Mouse (Mus musculus) ovary, adult 18-20 months (tissue): ENCODE results near the gene Paqr6.
"Not testable (repeated sequence)": the region's sequence is repeated elsewhere in the genome, so short reads cannot be mapped to it uniquely, and the experiment has no call there.

Experiments
- DNase-seq: peaks from one replicate; pipeline ENCODE4 v3.0.0; 2022; ENCODE audit warnings: low spot score, mixed read lengths

Gene Paqr6

DNA sequence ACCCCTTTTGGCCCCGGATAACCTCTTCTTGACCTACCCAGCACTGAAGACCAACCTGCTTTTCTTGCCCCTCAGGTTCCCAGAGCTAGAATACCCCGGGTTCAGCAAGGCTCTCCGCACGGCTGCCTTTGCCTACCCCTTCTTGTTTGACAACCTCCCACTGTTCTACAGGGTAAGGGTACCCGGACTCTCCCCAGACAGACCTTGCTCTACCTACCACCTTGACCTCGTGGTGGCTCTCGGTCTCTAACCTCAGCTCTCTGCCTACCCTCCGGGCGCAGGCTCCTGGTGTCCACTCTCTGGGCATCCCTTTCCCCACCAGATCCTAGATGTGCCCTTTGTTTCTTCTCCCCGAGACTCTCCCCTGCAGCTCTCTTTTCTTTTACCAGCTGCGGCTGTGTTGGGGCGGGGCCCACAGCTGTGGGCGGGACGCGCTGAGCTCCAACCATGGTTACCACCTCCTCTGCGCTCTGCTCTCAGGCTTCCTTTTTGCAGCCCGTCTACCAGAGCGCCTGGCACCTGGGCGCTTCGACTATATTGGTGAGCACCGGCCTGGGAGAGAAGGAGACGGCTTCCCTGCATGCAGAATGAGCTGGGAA lies 2.5 kb downstream of the Paqr6 start:
- DNase-seq: not testable (repeated sequence)

DNA sequence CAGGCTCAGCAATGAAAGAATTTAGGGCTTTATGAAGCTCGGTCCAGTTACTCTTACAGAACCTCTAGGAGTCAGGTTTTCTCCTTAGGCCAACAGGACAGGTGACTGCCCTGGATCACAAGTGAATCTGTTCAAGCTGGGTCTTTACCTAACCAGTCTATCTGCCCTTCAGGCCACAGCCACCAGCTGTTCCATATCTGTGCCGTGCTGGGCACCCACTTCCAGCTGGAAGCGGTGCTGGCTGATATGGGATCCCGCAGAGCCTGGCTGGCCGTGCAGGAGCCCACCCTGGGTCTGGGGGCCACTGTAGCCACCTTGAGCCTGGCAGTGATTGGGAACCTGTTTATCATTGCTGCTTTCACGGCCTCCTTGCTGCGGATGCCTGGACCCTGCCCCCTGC lies 3.1 kb downstream of the Paqr6 start:
- DNase-seq: not testable (repeated sequence)

DNA sequence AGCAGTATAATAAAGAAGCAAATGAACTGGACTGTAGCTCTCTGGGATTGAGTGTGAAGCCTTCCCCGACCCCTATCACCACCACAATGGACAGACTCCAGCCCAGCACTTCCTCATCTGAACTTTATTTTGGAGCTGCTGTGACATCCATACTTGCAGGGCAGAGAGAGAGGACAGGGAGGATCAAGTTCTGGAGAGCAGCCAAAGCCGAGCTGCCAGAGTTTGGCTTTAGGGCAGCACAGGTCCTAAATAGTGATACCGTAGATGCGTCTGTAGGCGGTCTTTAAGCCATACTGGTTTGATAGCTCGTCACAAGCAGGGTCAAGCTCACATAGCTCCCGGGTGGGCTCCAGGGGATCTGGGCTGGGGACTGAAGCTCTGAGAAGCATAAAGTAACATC lies 4.1 kb downstream of the Paqr6 start:
- DNase-seq: not testable (repeated sequence)

DNA sequence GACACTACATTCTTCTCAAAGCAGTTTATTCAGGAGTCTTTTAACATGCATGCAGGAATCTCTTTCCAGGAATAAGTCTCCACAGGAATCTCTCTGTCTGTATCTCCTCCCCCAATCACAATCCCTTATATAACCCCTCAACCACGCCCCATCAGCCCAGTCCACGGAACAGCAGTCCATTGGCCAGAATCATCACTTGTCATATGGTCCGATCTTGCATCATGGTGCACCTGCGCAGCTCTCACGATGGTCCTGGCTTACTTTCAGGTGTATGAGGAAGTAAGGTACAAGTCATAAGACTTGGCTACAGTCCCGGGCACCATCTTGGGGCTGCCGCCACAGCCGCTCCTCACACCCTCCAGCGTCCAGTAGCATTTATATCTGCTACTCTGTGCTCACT lies 8.3 kb downstream of the Paqr6 start, which contains the start of gene Bglap3:
Gene Bglap3 (minus strand): TSS at position 101 of the 400 bp plus-strand sequence.
- DNase-seq: not testable (repeated sequence)

DNA sequence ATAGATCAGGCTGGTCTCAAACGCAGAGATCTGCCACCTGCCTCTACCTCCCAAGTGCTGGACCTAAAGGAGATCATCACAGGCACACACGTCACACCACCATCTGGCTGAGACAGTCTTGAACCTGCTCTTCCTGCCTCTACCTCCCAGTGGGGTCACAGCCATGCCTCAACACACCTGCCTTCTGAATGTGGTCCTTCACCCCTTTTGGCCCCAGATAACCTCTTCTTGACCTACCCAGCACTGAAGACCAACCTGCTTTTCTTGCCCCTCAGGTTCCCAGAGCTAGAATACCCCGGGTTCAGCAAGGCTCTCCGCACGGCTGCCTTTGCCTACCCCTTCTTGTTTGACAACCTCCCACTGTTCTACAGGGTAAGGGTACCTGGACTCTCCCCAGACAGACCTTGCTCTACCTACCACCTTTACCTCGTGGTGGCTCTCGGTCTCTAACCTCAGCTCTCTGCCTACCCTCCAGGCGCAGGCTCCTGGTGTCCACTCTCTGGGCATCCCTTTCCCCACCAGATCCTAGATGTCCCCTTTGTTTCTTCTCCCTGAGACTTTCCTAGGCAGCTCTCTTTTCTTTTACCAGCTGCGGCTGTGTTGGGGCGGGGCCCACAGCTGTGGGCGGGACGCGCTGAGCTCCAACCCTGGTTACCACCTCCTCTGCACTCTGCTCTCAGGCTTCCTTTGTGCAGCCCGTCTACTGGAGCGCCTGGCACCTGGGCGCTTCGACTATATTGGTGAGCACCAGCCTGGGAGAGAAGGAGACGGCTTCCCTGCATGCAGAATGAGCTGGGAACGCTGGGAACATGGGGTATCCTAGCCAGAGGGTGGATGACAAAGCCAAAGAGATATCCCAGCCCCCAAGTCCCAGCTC lies 11.6 kb downstream of the Paqr6 start:
- not testable (repeated sequence) for DNase-seq

DNA sequence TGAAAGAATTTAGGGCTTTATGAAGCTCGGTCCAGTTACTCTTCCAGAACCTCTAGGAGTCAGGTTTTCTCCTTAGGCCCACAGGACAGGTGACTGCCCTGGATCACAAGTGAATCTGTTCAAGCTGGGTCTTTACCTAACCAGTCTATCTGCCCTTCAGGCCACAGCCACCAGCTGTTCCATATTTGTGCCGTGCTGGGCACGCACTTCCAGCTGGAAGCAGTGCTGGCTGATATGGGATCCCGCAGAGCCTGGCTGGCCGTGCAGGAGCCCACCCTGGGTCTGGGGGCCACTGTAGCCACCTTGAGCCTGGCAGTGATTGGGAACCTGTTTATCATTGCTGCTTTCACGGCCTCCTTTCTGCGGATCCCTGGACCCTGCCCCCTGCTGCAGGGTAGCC lies 12.3 kb downstream of the Paqr6 start:
- DNase-seq: not testable (repeated sequence)

DNA sequence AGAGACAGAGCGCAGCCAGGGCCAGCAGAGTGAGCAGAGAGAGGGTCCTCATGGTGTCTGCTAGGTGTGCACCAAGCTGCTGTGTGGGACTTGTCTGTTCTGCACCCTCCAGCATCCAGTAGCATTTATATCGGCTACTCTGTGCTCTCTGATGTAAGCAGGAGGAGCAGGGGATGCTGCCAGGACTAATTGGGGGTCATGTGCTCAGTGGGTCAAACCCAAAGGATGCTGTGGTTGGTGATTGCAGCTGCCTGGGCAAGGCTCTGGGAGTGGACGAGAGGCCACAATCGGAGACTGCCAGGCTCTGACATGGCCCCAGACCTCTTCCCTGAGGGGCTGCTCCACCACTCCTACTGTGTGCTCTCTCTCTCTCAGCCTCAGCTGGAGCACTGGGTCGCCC lies 14.2 kb downstream of the Paqr6 start, which contains the start of gene Bglap2:
Gene Bglap2 (minus strand): TSS at position 101 of the 400 bp plus-strand sequence.
- DNase-seq: not testable (repeated sequence)

DNA sequence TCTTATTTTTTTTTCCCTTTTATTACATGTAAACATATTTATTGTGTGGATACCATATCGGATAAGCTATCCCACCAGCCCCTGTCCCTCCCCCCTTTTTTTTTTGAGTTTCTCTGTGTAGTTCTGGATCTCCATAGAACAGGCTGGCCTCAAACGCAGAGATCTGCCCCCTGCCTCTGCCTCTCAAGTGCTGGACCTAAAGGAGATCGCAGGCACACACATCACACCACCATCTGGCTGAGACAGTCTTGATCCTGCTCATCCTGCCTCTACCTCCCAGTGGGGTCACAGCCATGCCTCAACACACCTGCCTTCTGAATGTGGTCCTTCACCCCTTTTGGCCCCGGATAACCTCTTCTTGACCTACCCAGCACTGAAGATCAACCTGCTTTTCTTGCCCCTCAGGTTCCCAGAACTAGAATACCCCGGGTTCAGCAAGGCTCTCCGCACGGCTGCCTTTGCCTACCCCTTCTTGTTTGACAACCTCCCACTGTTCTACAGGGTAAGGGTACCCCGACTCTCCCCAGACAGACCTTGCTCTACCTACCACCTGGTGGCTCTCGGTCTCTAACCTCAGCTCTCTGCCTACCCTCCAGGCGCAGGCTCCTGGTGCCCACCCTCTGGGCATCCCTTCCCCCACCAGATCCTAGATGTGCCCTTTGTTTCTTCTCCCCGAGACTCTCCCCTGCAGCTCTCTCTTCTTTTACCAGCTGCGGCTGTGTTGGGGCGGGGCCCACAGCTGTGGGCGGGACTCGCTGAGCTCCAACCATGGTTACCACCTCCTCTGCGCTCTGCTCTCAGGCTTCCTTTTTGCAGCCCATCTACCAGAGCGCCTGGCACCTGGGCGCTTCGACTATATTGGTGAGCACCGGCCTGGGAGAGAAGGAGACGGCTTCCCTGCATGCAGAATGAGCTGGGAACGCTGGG lies 17.3 kb downstream of the Paqr6 start:
- not testable (repeated sequence) for DNase-seq

DNA sequence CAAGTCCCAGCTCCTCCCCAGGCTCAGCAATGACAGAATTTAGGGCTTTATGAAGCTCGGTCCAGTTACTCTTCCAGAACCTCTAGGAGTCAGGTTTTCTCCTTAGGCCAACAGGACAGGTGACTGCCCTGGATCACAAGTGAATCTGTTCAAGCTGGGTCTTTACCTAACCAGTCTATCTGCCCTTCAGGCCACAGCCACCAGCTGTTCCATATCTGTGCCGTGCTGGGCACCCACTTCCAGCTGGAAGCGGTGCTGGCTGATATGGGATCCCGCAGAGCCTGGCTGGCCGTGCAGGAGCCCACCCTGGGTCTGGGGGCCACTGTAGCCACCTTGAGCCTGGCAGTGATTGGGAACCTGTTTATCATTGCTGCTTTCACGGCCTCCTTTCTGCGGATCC lies 18.0 kb downstream of the Paqr6 start:
- not testable (repeated sequence) for DNase-seq

DNA sequence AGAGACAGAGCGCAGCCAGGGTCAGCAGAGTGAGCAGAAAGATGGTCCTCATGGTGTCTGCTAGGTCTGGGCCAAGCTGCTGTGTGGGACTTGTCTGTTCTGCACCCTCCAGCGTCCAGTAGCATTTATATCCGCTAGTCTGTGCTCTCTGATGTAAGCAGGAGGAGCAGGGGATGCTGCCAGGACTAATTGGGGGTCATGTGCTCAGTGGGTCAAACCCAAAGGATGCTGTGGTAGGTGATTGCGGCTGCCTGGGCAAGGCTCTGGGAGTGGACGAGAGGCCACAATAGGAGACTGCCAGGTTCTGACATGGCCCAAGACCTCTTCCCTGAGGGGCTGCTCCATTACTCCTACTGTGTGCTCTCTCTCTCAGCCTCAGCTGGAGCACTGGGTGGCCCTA lies 20.0 kb downstream of the Paqr6 start, which contains the start of gene Bglap:
Gene Bglap (minus strand): TSS at position 101 of the 400 bp plus-strand sequence.
- no peak for DNase-seq

DNA sequence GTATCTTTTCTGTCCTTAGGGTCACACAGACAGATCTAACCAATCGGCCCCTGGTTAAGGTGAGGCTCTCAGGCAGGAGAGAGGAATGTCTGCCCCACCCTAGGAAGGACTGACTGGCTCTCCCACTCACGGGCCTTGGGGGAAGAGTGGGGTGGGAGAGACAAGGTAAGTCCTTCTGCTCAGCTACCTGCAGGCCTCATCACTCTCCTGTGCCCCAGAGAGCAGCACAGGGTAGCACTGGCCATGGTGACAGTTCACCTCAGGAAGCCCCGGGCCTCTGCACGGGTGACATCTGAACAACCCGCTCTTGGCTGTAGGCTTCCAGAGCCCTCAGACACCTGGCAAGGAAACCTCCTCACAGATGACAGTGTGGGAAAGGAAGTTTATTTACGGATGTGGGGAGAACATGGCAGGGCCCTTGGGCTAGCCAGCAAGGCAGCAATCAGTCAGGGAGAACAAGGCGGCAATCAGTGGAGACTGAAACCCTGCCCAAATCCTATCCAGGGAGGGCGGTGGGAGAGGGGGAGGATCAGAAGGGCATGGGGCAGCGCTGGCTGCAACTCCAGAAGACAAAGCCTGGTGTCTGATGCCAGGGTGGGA lies 29.5 kb downstream of the Paqr6 start:
- no peak for DNase-seq

DNA sequence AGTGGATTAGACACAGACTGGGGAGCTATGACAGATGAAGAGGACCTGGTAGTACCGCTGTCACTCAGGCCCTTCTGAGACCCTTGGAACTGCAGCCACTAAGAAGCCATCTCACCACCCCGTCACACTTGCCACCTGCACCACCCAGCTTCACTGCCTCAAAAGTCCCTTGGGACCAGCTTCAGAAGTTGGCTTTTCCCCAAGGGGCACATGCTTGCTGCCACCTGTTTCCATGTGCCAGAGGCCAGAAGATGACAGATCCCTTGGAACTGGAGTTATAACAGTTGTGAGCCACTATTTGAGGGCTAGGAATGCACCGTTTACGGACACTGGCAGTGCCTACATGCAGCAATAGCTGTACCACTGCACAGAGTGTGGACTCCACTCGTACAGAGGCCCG lies 30.9 kb downstream of the Paqr6 start:
- DNase-seq: no peak

DNA sequence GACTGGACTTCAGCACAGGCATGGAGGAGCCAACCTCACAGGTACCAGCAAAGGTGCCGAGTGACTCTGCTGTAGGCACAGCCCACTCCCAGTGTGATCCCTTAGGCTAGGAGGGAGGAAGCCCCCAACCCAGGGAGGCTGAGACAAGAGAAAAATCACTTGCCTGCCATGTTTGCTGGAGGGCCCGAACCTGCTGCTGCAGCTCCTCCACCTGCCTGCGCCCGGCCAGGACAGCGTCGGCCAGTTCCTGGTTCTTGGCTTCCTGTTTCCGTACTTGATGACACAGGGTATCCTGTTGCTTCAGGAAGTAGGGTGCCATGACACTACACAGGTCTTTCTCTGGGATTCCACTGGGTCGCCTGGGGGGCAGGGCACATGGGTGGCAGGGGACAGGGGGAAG lies 31.4 kb downstream of the Paqr6 start:
- DNase-seq: no peak

DNA sequence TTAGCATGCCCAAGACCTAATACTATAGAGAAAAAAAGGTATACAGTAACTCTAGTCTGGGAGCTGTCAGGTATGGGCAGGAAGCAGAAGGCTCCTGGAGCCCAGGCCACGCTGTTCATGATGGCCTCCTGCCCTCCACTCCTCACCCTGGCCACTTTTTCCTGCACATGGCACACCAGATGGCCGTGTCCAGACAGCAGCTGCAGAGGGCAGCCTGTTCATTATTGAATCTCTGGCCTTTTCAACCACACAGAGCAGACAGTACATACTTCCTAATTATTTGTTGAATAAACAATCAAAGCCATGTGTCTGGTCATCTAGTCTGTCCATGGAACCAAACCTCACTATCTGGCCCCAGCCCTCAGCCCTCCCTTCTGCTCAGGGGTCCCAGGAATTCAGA lies 34.3 kb downstream of the Paqr6 start:
- DNase-seq: no peak

DNA sequence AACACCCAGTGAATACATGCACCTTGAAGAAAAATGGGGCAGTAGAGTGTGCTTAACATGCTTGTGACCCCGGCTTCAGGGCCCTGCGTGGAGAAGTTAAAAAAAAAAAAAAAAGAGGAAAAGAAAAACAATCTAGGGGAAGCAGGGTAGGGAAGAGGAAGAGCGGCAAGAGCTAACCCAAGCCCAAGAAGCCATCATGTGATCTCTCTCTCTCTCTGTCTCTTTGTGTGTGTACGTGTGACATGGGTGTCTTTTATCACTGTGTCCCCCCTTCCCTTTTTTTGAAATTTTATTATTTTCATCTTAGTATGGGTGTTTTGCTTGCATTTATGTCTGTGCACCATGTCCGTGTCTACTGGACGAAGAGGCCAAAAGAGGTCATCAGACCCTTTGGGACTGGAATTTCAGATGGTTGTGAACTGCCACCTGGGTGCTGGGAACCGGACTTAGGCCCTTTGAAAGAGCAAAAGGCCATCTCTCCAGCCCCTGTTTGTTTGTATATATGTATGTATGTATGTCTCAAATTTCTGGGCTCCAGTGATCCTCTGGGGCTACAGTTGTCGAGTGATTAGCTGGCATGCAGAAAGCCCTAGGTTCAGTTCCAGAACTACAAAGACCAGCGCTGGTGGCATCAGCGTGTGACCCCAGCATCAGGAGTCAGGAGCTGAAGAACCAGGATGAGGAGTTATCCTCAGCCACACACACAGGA lies 39.3 kb downstream of the Paqr6 start:
- DNase-seq: no peak

DNA sequence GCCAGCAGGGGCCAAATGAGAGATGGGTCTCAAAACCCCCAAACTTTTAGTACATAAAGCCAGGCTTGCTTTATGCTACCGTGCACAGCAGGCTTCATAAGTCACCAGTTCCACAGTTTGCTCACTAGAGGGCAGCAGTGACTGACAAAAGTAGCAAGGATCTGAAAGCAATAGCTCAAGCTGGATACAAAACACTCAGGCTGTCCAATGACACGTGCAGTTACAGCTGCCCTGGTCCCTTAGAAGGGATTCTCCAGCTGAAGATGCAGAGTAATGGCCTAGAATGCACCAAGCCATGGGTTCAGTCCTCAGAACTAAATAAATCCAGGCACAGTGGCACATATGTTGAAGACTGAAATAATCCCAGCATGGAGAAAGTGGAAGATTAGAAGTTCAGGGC lies 42.7 kb downstream of the Paqr6 start:
- peak; percentile 47 for DNase-seq

DNA sequence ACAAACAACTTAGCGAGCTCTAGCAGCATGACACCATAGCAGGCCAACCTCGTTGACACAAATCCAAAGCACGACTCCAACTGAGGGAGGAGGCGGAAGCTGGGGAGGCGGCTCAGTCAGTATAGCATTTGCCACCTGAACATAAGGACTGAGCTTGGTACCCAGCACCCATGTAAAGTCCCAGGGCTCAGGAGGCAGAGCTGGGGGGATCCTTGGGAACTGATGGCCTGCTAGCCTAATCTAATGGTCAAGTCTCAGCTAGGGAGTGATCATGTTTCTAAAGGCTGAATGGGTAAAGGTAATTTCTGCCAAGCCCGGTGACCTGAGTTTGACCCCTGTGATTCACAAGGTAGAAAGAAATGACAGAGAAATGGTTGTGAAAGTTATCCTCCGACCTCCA lies 43.1 kb downstream of the Paqr6 start:
- DNase-seq: no peak

DNA sequence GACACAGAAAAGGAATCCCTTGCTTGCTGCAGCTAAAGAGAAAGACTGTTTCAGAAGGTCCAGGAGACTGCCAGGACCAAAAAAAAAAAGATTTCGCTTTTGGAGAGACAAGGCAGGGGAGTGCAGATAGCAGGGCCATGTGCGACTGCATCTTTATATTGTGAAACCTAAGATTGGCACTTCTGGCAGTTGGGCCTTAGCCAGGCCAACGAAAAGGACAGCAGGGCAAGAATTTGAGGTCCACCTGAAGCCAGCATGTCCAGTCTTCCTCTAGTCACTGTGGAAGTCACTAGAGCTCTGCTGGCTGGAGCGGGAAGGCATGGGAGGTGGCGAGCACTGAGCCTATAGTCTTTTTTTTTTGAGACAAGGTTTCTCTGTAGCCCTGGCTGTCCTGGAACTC lies 44.6 kb downstream of the Paqr6 start:
- DNase-seq: no peak

DNA sequence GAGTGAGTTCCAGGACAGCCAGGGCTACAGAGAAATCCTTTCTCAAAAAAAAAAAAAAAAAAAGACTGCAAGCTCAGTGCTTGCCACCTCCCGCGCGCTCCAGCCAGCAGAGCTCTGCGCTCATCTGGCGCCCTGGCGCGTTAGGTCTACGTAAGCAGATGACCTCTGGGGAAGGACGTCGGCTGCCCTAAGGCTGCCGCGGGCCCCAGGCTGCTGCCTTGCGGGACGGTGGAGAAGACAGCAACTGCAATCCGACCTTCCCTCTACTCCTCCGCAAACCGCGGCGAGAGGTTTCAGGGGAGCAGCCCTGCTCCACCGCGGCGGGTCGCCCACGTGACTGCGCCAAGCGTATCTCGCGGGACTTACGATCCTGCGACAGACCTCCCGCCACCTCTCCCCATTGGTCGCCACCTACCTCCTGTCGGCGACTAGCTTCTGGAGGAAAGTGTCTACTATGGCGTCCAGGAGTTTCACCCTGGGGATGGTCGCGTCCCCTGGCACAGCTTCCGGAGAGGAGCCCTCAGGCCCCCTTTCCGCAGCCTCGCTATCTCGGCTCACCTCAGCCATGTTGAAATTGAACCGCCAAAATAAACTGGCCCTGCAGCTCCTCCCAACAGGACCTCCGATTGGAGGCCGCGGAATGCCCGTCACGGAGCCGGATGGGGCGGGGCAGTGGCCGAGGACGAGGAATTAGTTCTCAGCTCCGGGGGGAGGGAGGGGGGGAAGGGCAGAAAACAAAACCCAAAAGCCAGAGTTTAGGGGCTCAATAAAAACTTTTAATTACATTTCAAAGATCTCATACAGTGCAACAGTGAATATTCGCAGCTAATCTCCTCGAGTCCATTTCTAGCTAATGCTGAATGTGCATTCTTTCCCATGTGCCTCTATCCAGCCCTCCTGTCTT lies 45.6 kb downstream of the Paqr6 start, which contains the start of gene Pmf1:
Gene Pmf1 (minus strand): TSS at position 591 of the 904 bp plus-strand sequence.
- DNase-seq: peak; percentile 90

DNA sequence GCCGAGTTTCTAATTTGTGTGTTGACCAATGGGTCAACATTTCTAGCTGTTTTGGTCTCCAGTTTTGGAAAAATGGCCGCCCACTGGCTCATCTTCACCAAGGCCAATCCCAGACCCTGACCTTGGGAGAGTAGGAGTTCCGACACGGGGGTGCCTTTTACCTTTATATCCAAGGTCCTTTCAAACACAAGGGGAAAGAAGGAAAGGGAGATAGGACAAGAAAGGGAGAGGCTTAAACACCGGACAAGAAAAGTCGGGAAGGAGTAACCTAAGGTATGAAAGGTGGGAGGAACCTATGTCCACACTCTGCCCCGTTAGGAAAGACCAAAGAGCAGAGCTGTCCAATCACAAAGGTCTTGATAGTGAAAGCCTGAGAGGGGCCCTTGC lies 46.3 kb downstream of the Paqr6 start:
- no peak for DNase-seq
